Mouse (Mus musculus): Measurements from ENCODE around the gene Mthfd2l.

DNA sequence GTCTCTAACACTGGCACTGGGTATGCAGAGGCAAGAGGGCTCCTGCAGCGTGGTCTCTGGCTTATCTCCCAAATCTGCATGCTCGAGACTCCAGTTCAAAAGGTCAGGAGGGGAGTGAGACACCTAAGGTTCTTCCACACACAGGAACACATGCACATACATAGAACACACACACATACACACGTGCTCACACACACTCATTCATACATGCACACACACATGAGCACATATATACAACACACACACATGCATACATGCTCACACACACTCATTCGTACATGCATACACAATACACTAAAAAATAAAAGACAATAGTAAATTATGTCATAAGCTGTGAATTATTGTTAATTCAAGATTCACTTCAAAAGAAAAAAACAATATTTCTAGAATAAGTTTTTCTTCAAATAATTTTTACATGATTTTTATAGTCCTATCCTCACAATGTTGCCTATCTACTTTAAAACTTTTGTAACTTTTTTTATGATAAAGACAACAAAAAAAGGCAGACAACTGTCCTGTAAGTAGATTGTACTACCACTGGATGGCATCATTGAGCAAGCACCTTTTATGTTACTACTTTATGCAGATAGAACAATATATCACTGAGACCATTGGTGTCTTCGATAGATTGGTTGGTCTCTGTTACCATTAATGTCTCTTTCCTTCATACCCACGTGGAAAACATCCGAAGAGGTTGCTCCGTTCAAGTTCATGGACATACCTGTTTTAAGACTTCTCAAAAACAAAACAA lies 22.0 kb downstream of the Mthfd2l start:
- TF ChIP-seq GATA1 (IDR thresholded peaks at IDR 0.05; ENCODE audit: borderline replicate concordance, low read length) (no peak), FLI1 (IDR thresholded peaks at IDR 0.05; ENCODE audit: low read length) (no peak)

Measured in megakaryocyte, embryonic 14.5 days (primary cell).